Mouse (Mus musculus) monocyte, adult 5-6 weeks (primary cell): ENCODE data around the gene Rrp12. TPM values are rescaled to one million over a fixed set of nuclear protein-coding genes. Genes with fewer than 3 reads are reported as not detected.

Experiments
- ATAC-seq: fragments of 153-309, 156-312 bp; replicated peaks from 2 replicates; pipeline ENCODE4 v1.8.0; 2017; ENCODE audit warnings: mild to moderate bottlenecking; ENCODE audit not compliant: low TSS enrichment, insufficient number of reproducible peaks, severe bottlenecking, poor library complexity, low FRiP score
- total RNA-seq: library from RNA; stranded (forward); fragments of 200-1000, 200-491, 200-594 nt; gene quantifications from 3 replicates; pipeline ENCODE4 v1.2.3, GENCODE M21; 2017

Rrp12 gene
- total RNA-seq, 1 experiment from 2014 or later, result 7.7 TPM

GRCm38 (mm10) chr19:41857086-41857762, 38.7 kb downstream of the Rrp12 start:
- ATAC-seq, result no peak

GRCm38 (mm10) chr19:41852423-41852822, 43.5 kb downstream of the Rrp12 start:
- ATAC-seq, result no peak

- no peak for ATAC-seq
Measured at GRCm38 (mm10) chr19:41850719-41851543, 45.0 kb downstream of the Rrp12 start.

GRCm38 (mm10) chr19:41850021-41850718, 45.8 kb downstream of the Rrp12 start:
- no peak for ATAC-seq

GRCm38 (mm10) chr19:41847992-41848851, 47.8 kb downstream of the Rrp12 start, which contains the start of gene Frat2:
TSS of gene Frat2 (minus strand) at chr19:41848132.
- peak; percentile 90 for ATAC-seq

- ATAC-seq, result peak; percentile 59
Measured at GRCm38 (mm10) chr19:41847614-41847991, 48.4 kb downstream of the Rrp12 start.

GRCm38 (mm10) chr19:41847091-41847581, 48.8 kb downstream of the Rrp12 start:
- no peak for ATAC-seq

- ATAC-seq, result no peak
Measured at GRCm38 (mm10) chr19:41846366-41847090, 49.4 kb downstream of the Rrp12 start.

GRCm38 (mm10) chr19:41844345-41844744, 51.6 kb downstream of the Rrp12 start:
- ATAC-seq, result no peak

- ATAC-seq, result peak; percentile 87
Measured at GRCm38 (mm10) chr19:41842706-41843105, 53.3 kb downstream of the Rrp12 start.

- ATAC-seq, result no peak
Measured at GRCm38 (mm10) chr19:41842196-41842595, 53.8 kb downstream of the Rrp12 start.

GRCm38 (mm10) chr19:41841105-41841750, 54.7 kb downstream of the Rrp12 start:
- ATAC-seq, result no peak

- no peak for ATAC-seq
Measured at GRCm38 (mm10) chr19:41839685-41840084, 56.3 kb downstream of the Rrp12 start.

GRCm38 (mm10) chr19:41838808-41839207, 57.2 kb downstream of the Rrp12 start:
- ATAC-seq, result no peak

- no peak for ATAC-seq
Measured at GRCm38 (mm10) chr19:41837917-41838261, 58.1 kb downstream of the Rrp12 start.

GRCm38 (mm10) chr19:41837194-41837916, 58.6 kb downstream of the Rrp12 start:
- ATAC-seq, result no peak

GRCm38 (mm10) chr19:41836719-41837118, 59.3 kb downstream of the Rrp12 start:
- no peak for ATAC-seq
